Mouse (Mus musculus): ENCODE data around the gene Utp14a. TPM values are rescaled to one million over a fixed set of nuclear protein-coding genes. Genes with fewer than 3 reads are reported as not detected.
"Not testable (repeated sequence)": the region's sequence is repeated elsewhere in the genome, so short reads cannot be mapped to it uniquely, and the experiment has no call there.

Utp14a gene
- polyA plus RNA-seq (2015; fragmentation: Nextera tagmentation; extraction: Ambion mirVana), result 17.0 and 18.5 TPM in 2 replicates

DNA sequence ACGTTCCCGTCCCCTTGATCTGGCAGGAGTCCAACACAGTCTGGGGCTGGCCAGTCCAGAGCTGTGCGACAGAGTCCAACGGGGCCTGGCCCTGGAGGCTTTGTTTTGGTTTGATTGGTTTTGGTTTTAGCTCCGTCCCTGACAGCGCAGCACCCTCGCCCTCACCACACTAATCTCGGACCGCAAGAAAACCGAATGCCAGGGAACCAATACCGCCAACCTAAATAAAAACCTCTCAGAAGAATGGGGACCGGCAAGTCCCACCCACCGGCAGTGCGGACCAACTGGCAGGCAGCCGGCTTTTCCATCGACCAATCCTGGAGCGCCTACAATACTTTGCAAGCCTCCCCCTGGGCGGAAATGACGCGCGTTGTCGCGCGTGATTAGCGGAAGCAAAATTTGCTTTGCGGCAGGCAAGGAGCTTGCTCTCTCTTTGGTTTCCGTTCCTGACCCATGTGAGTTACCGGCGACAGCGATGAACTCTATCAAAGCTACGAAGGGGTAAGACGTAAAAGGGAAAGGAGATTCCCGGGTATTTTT lies at the start of gene Utp14a:
TSS of gene Utp14a (plus strand) at position 395 of the 540 bp plus-strand sequence.
- 13% methylated on average over 33 of the region's 33 CpGs for WGBS
- peak within 1 kb of the TSS; percentile 53 for H3K4me3 ChIP-seq
- 0 out of 2 replicates have a peak within 1 kb of the TSS, but pooled peaks have one; percentile 23 for H3K9ac ChIP-seq
- peak; percentile 93 for ATAC-seq (ENCODE audit: insufficient number of reproducible peaks, low FRiP score, low TSS enrichment, low read depth)
- H3K4me1 ChIP-seq, result no peaks in the 10 kb centered on the region; the same call in 1 of the 2 replicates
- H3K9me3 ChIP-seq, result no peaks in the 10 kb centered on the region
- no peaks in the 10 kb centered on the region for H3K27me3 ChIP-seq
- peak within 1 kb of the TSS; percentile 85 for H3K27ac ChIP-seq
- H3K4me2 ChIP-seq, result peak within 1 kb of the TSS; percentile 54
- 0 out of 2 replicates have a peak, but pooled peaks cover 7% of the 10 kb centered on the region for H3K36me3 ChIP-seq

- H3K4me2 ChIP-seq, result peak overlapping the region; percentile 46
- H3K9ac ChIP-seq, result peak overlapping the region; percentile 48; the same call in 1 of the 2 replicates
- peak overlapping the region; percentile 73 for H3K27ac ChIP-seq
- no peaks in the 10 kb centered on the region for H3K27me3 ChIP-seq
- WGBS, result 21% methylated on average over 36 of the region's 36 CpGs
- ATAC-seq (ENCODE audit: insufficient number of reproducible peaks, low FRiP score, low TSS enrichment, low read depth), result peak; percentile 82
- H3K36me3 ChIP-seq, result no peaks in the 10 kb centered on the region
- no peaks in the 10 kb centered on the region for H3K9me3 ChIP-seq
- no peaks in the 10 kb centered on the region for H3K4me1 ChIP-seq
- H3K4me3 ChIP-seq, result peak overlapping the region; percentile 63
Observed at GRCm38 (mm10) chrX:48207761-48208487, 48.7 kb upstream of the Utp14a start.

GRCm38 (mm10) chrX:48208519-48209185 lies 48.0 kb upstream of the Utp14a start, which contains the start of gene Zdhhc9:
TSS of gene Zdhhc9 (minus strand) at chrX:48208878.
- Histone ChIP-seq H3K9ac (peak within 1 kb of the TSS; percentile 48; the same call in 1 of the 2 replicates), H3K4me1 (no peaks in the 10 kb centered on the region), H3K27me3 (no peaks in the 10 kb centered on the region), H3K36me3 (no peaks in the 10 kb centered on the region), H3K9me3 (no peaks in the 10 kb centered on the region), H3K4me2 (peak within 1 kb of the TSS; percentile 46), H3K27ac (peak within 1 kb of the TSS; percentile 73), H3K4me3 (peak within 1 kb of the TSS; percentile 63)
- 18% methylated on average over 34 of the region's 34 CpGs for WGBS
- ATAC-seq (ENCODE audit: insufficient number of reproducible peaks, low FRiP score, low TSS enrichment, low read depth), result peak; percentile 98

DNA sequence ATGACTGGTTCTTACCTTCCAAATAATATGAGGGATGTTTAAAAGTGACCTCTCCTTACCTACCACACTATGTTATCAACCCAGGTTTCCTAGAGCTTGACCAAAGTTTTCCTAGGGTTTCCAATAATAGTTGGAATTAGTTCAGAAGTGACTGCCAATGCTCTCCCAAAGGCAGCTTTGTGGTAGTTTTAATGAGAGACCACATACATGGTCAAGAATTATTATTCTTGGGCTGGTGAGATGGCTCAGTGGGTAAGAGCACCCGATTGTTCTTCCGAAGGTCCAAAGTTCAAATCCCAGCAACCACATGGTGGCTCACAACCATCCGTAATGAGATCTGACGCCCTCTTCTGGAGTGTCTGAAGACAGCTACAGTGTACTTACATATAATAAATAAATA lies 46.9 kb upstream of the Utp14a start:
- not testable (repeated sequence) for H3K4me3 ChIP-seq; H3K9me3 ChIP-seq; H3K36me3 ChIP-seq; H3K4me2 ChIP-seq; ATAC-seq (ENCODE audit: insufficient number of reproducible peaks, low FRiP score, low TSS enrichment, low read depth); H3K4me1 ChIP-seq; H3K27ac ChIP-seq; H3K27me3 ChIP-seq; H3K9ac ChIP-seq
- 86% methylated on average over 3 of the region's 4 CpGs for WGBS

DNA sequence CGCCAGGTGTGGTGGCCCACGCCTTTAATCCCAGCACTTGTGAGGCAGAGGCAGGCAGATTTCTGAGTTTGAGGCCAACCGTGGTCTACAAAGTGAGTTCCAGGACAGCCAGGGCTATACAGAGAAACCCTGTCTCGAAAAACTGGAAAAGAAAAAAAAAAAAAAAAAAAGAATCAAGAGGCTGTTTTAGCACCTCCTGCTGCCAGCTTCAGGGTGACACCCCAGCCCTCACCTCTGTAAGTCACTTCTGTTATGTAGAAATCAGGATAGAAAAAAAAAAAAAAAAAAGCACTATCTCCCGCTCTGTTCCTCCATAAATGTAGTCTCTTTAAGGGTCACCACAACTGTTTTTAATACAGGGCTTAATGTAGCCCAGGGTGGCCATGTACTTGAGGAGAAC lies 37.2 kb upstream of the Utp14a start:
- no peak for ATAC-seq (ENCODE audit: insufficient number of reproducible peaks, low FRiP score, low TSS enrichment, low read depth)
- no peaks in the 10 kb centered on the region for H3K27me3 ChIP-seq
- no peak overlapping the region for H3K4me3 ChIP-seq
- H3K4me2 ChIP-seq, result no peak overlapping the region
- no peak overlapping the region for H3K27ac ChIP-seq
- H3K9ac ChIP-seq, result no peak overlapping the region
- H3K9me3 ChIP-seq, result no peaks in the 10 kb centered on the region
- WGBS, result 78% methylated on average over 5 of the region's 5 CpGs
- no peaks in the 10 kb centered on the region for H3K36me3 ChIP-seq
- no peaks in the 10 kb centered on the region for H3K4me1 ChIP-seq

DNA sequence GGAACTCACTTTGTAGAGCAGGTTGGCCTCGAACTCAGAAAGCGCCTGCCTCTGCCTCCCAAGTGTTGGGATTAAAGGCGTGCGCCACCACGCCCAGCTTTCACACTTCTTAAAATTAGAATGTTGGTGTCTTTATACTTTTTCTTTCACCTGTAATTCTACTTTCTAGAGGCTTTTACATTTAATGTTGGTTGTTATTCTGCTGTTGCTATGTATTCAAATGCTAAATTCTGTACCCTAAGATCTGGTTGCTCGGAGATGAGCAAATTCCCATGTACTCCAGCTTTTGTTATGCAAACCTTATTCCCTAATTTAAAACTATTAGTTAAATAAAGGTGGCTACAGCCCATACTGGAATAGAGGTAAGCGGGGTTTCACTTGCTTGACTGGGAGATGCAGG lies 34.0 kb upstream of the Utp14a start:
- Histone ChIP-seq H3K4me2 (no peak overlapping the region), H3K4me1 (no peaks in the 10 kb centered on the region), H3K27me3 (no peaks in the 10 kb centered on the region), H3K27ac (no peak overlapping the region), H3K36me3 (no peaks in the 10 kb centered on the region), H3K9ac (no peak overlapping the region), H3K4me3 (no peak overlapping the region), H3K9me3 (no peaks in the 10 kb centered on the region)
- WGBS, result 82% methylated on average over 7 of the region's 7 CpGs
- ATAC-seq (ENCODE audit: insufficient number of reproducible peaks, low FRiP score, low TSS enrichment, low read depth), result no peak

- no peak overlapping the region for H3K27ac ChIP-seq
- WGBS, result 76% methylated on average over 7 of the region's 7 CpGs
- no peak overlapping the region for H3K4me2 ChIP-seq
- no peak overlapping the region for H3K4me3 ChIP-seq
- H3K9ac ChIP-seq, result no peak overlapping the region
- H3K9me3 ChIP-seq, result no peaks in the 10 kb centered on the region
- no peaks in the 10 kb centered on the region for H3K27me3 ChIP-seq
- no peak for ATAC-seq (ENCODE audit: insufficient number of reproducible peaks, low FRiP score, low TSS enrichment, low read depth)
- H3K4me1 ChIP-seq, result no peaks in the 10 kb centered on the region
- no peaks in the 10 kb centered on the region for H3K36me3 ChIP-seq
Observed at GRCm38 (mm10) chrX:48226225-48226624, 30.4 kb upstream of the Utp14a start.

GRCm38 (mm10) chrX:48234417-48234816 lies 22.2 kb upstream of the Utp14a start:
- H3K9me3 ChIP-seq, result no peaks in the 10 kb centered on the region
- H3K27ac ChIP-seq, result no peak overlapping the region
- H3K27me3 ChIP-seq, result no peaks in the 10 kb centered on the region
- no peak overlapping the region for H3K4me3 ChIP-seq
- H3K36me3 ChIP-seq, result no peaks in the 10 kb centered on the region
- H3K4me1 ChIP-seq, result no peaks in the 10 kb centered on the region
- H3K4me2 ChIP-seq, result no peak overlapping the region
- 56% methylated on average over 7 of the region's 7 CpGs for WGBS
- no peak overlapping the region for H3K9ac ChIP-seq
- ATAC-seq (ENCODE audit: insufficient number of reproducible peaks, low FRiP score, low TSS enrichment, low read depth), result no peak

DNA sequence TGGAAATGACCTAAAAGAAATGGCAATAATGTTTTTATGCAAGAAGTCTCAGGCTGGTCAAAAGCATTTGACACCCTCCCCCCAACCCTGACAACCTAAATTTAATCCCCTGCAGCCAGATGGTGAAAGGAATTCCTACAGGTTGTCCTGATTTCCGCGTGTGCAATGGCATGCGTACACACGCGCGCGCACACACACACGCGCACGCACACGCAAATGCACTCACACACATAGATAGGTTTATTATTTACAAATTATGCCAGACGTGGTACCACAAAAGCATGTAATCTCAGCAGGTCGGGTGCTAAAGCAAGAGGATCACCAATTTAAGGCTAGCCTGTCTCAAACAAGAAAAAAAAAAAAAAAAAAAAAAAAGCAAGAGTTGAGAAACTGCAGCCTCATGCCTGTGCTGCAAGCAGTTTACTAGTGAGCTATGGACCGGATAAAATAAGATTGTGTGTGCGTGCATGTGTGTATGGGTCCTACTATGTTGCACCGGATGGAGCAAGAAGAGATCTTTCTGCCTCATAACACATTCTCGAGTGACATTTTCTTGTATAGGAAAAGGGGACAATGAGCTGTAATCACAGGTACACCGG lies 733 bp upstream of the Utp14a start:
- ATAC-seq (ENCODE audit: insufficient number of reproducible peaks, low FRiP score, low TSS enrichment, low read depth), result peak; percentile 7; the same call in 1 of the 2 replicates
- H3K36me3 ChIP-seq, result 0 out of 2 replicates have a peak, but pooled peaks cover 4% of the 10 kb centered on the region
- H3K4me1 ChIP-seq, result no peaks in the 10 kb centered on the region; the same call in 1 of the 2 replicates
- H3K4me2 ChIP-seq, result peak overlapping the region; percentile 54
- peak overlapping the region; percentile 53 for H3K4me3 ChIP-seq
- H3K27me3 ChIP-seq, result no peaks in the 10 kb centered on the region
- 0 out of 2 replicates have a peak overlapping the region, but pooled peaks have one; percentile 23 for H3K9ac ChIP-seq
- no peaks in the 10 kb centered on the region for H3K9me3 ChIP-seq
- 23% methylated on average over 18 of the region's 18 CpGs for WGBS
- H3K27ac ChIP-seq, result peak overlapping the region; percentile 85

GRCm38 (mm10) chrX:48257011-48257410 lies 349 bp downstream of the Utp14a start:
- H3K9ac ChIP-seq, result no peak overlapping the region
- 0 out of 2 replicates have a peak overlapping the region, but pooled peaks have one; percentile 47 for H3K27ac ChIP-seq
- no peaks in the 10 kb centered on the region for H3K27me3 ChIP-seq
- H3K4me2 ChIP-seq, result peak overlapping the region; percentile 47
- H3K4me3 ChIP-seq, result peak overlapping the region; percentile 53
- WGBS, result 16% methylated on average over 16 of the region's 16 CpGs
- H3K9me3 ChIP-seq, result no peaks in the 10 kb centered on the region
- H3K36me3 ChIP-seq, result peaks cover 9% of the 10 kb centered on the region; the same call in 1 of the 2 replicates
- no peak for ATAC-seq (ENCODE audit: insufficient number of reproducible peaks, low FRiP score, low TSS enrichment, low read depth)
- H3K4me1 ChIP-seq, result no peaks in the 10 kb centered on the region; the same call in 1 of the 2 replicates

- WGBS, result 84% methylated on average over 4 of the region's 4 CpGs
- peaks cover 15% of the 10 kb centered on the region for H3K36me3 ChIP-seq
- no peak overlapping the region for H3K4me2 ChIP-seq
- no peak overlapping the region for H3K9ac ChIP-seq
- H3K4me1 ChIP-seq, result no peaks in the 10 kb centered on the region
- no peak overlapping the region for H3K4me3 ChIP-seq
- ATAC-seq (ENCODE audit: insufficient number of reproducible peaks, low FRiP score, low TSS enrichment, low read depth), result no peak
- no peaks in the 10 kb centered on the region for H3K9me3 ChIP-seq
- H3K27me3 ChIP-seq, result no peaks in the 10 kb centered on the region
- H3K27ac ChIP-seq, result no peak overlapping the region
Observed at GRCm38 (mm10) chrX:48271671-48272070, 15.0 kb downstream of the Utp14a start.
